Mouse (Mus musculus): Measurements from ENCODE around the gene Nell1. TPM values are rescaled to one million over a fixed set of nuclear protein-coding genes. Genes with fewer than 3 reads are reported as not detected.

Gene Nell1
- total RNA-seq, 4 experiments from 2014 or later, result 0.18 to 0.49 (median 0.35) TPM

DNA sequence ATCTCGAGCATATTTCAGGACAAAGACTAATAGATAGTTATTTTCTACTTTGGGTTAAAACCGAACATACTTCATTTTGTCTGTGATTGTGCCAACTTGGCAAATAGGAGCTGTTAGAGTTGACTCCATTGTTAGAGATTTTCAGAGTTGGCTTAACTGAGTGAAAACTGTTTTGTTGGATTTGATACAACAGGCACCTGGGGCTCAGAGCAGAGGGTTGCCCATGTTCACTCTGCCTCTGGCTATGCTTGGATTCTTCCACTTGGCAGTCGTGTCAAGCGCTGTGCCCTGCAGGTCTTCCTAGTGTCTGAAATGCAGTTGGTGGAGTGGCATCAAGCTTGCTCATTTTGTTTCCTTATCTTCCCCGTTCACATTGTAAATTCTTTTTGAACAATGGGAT is 363.6 kb downstream of the Nell1 start:
- no peak for DNase-seq

DNA sequence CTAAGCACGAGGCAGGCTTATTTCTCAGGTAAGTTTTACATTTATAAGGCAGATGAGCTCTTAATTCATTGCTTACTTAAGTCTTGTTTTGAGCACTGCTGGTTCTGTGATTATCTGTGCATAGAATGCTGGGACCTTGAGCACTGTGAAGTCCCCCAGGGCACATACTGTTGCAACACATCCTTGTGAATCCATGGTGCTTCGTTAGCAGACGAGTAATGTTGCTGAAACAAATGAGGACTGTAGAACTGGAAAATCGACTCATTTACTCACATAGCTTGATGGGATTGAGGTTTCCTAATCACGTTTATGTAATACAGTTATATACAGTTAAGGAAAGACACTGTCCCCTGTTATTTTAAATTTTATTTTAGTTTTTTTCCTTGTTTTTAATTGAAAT is 364.1 kb downstream of the Nell1 start:
- DNase-seq, result no peak

DNA sequence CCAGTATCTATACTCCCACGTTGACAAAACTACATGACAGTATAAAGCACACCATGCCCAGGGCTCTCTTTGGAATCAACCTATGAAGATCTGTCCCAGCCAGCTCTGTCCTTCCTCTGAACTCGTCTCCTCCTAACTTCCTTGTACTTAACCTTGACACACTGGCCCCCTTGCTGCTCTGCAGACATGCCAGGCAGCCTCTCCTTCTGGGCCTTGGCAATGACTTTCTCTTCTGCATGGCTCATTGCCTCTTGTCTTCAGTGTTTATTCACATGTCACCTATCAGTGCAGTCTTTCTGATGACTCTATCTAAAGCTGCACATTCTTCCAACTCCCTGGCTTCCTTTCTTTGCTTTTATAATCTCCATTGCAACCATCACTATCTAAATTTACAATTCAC is 376.9 kb downstream of the Nell1 start:
- DNase-seq, result no peak

DNA sequence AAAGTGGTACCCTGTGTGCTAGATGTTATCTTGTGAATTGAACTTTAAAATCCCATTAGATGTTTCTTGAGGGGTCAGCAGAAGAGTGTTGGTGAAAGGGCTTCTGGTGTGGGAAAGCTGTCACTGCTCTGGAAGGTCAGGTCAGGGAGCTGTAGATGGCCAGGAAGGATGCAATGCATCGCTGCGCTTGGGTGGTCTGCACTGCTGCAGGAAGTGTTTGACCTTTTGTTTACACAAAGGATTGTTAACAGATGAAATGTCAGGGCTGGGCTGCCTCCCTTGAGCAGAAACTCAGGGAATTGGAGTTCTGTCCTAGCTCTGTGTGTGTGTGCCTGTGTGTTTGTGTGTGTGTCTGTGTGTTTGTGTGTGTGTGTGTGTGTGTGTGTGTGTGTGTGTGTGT is 382.5 kb downstream of the Nell1 start:
- DNase-seq, result no peak

DNA sequence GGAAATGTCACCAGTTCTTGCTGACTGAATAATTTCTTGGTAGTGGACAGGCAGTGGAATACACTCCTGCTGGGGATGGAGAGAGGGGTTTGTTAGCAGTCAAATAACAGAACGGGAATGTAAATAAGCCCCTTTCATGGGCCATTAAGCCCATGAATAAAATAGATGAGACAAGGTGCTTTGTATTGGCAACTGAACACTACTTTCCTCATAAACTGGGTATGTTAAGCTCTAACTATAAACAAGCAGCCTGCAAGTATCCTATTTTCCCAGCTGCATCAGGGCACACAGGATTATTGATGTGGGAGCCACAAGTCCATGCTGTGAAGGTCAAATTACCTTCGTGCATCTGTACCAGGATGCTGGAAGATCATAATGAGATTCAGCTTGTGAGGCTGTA is 387.4 kb downstream of the Nell1 start:
- DNase-seq, result no peak

DNA sequence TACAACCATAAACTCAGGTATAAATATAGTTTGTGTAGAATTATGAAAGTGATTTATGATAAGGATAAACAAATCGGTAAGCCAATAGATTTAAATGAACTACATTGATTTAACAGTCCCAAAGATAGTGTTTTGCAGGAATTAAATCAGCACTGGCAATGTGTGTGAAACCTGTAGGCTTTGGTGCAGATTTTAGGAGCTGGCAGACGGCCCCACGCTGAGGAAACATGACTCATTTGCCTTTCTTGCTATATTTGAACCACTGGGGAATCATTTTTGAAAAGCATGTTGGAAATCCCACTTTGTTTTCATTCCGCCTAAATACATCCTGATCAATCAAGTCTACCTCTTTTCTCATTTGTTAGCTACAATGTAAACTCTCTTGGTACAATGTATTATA is 400.2 kb downstream of the Nell1 start:
- no peak for DNase-seq

DNA sequence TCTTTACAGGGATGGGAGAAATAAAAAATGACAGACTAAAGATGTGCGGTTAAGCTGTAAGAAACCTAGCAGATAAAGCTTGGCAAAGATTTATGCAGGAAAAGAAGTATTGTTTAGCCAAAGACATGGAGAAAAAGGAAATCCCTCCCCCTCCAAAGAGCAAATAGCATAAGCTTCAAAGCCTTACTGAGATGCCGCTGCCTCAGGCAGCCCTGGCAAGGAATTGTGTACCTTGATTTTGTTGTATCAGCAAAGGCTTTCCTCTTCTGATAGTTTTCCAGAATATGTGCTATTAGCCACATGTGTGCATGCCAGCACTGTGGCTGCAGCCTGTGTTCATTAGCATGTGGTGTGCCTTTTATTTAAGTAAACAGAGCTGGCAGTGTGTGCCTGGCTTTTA is 435.8 kb downstream of the Nell1 start:
- DNase-seq, result no peak

DNA sequence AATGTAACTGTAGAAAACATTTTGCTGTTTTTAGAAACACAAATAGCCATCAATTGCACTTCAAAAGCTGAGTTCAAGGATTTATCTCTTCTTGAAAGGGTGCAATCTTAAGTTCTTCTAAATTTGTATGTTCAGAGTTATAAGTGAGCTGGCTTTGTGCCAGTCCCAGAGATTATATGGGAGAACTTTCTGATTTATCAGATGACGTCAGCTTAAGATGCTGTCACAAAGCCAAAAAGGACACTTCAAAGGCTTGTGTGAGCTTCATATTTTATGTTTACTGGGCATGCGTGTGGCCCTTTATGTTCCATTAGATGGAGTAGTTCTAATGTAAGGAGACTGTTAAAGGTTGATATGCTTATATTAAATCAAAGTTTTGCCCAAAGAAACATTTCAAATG is 445.3 kb downstream of the Nell1 start:
- no peak for DNase-seq

DNA sequence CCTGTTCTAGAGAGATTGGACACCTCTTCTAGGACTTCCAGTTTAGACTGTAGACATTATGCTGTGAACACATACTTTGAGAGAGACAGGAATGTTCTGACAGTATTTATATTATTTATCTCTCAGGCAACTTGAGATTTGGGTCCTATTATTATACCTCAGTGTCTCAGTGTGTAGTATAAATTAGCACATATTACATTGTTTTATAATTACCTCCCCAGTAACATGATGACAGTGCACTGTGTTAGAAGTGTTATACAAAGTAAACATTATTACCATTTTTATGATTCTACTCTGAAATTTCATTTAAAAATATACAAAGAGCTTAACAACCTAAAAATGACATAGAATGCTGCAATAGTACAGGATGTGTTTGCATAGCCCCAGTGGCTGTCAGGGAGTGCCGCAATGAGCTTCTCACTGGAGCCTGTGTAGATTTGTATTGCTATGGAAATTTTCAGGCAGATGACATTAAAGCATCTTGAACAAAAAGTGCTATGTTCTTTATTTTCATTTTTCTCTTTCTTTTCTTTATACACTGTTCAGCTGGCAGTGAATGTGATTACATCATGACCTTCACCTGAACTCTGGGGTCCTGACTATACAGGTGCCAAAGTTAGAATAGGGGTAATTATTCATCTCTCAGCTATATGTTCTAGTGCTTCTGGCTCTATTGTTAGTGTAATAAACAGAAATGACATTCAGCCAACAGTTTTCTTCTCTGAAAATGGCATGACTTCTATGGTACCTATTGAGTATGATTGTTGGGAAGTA is 447.9 kb downstream of the Nell1 start:
- DNase-seq, result no peak

DNA sequence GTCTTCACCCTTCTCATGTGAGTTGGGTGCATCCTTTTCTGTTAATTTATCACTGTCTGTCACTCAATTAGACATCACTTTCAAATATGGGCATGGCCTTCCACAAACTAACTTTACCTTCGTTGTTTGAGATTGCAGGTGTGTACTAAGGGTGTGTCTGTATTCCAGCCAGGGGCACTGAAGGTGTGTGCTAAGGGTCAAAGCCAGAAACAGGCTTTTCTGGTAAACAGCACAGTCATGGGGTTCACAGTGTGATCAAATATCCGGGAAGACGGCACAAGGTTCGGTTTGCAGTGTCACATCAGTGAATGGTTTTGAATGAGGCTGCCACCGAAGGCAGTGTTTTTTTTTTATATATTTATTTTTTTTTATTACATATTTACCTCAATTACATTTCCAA is 455.1 kb downstream of the Nell1 start:
- no peak for DNase-seq

DNA sequence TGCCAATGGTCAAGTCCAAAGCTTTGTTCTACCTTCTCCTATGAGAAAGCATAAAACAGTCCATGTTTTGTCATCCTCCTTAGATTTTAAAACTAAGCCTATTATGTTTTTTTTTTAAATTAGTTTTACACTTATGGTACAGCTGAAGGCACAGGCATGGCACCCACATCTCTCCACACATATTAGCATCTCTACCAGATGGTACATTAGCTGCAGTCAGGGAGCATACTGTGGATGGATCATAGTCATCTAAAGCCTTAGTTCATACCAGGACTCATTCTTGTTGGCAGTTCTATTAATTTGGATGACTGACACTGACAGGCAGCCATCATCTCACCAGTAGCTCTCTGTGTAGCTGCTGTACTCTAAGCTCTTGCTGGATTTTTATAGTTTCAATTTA is 466.6 kb downstream of the Nell1 start:
- no peak for DNase-seq

DNA sequence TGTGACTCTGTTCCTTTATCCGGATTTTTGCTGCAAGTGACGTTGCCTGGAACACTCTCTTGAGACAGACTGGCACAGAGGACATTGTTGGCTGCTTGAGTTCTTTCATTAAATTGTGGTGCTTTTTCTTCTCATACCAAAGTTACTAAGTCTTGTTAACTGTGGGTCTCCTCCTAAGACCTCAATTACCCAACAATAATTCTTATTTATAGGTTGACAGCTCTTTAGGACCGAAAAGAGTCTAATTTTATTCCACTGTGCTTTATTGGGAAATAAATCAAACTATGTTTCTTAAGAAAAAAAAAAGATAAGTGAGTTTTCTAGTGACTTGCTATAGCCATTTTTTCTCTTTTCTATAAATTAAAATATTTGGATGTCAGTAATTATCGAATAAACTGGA is 472.7 kb downstream of the Nell1 start:
- DNase-seq, result no peak

DNA sequence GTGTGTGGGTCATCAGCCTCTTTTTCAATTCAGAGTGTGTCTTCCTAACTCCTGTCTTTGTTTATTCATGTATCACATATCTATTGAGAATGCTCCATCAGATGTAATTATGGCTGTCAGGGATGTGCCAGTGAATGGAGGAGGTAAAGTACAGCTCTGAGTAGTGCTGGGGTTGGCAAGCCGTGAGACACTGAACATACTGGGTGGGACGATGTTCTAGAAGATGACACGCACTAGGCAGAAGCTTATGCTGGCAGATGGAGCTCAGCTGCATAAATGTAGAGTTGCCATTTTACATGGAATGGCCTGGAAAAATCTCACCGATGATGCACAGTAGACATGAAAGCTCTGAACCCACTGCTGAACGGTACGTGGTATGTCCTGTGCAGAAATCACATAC is 493.1 kb downstream of the Nell1 start:
- DNase-seq, result no peak

DNA sequence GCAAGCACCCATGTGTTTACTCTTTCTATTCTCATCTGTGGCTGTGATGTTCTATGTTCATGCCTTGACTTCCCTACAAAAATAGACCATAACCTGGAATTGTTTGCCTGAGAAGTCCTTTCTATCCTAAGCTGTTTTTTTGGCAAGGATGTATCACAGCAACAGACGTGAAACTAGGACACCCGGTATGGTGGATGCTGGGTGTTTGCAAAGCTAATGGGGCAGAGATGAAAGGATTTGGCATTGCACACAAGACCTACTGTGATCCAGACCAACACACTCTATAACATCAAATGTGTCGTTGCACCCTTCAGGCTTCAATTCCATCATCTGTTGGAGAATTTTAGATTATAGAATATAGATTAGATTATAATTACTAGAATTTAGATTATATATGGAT is 495.9 kb downstream of the Nell1 start:
- no peak for DNase-seq

DNA sequence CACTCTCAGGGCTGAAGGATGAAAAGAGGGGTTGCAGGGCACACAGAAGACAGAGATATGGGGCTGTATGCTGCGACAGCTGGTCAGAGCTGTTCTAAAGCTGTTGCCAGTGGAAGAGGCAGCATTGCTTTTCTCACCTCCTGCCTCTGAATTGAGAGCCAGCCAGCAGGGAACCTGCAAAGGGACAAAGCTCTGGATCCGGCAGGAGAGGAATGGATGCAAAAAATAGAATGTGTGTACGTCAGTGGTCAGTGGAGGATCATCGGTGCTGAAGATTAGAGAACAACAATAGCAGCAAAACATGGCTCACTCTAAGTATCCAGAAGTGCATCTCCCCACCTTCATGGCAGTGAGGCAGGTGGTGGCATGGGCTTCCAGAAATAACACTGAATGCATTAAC is 507.3 kb downstream of the Nell1 start:
- no peak for DNase-seq

DNA sequence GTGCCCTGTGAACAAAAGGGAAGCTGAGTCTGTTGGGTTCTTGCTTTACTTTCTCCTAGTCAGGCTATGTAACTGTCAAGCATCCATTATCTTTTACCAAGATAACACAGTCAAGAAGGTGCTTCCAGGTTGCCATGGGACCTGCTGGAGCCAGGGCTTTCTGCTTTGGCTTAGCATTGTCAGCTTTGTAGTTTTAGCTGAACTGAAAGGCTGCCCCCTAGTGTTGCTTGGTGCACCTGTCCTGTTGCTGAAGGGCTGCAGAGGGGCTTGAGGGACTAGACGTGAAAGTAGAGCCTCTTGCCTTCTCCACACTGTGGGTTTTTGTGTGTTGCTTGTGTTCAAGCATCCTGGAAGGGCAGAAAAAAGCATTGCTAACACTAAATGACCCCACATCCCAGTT is 510.6 kb downstream of the Nell1 start:
- no peak for DNase-seq

DNA sequence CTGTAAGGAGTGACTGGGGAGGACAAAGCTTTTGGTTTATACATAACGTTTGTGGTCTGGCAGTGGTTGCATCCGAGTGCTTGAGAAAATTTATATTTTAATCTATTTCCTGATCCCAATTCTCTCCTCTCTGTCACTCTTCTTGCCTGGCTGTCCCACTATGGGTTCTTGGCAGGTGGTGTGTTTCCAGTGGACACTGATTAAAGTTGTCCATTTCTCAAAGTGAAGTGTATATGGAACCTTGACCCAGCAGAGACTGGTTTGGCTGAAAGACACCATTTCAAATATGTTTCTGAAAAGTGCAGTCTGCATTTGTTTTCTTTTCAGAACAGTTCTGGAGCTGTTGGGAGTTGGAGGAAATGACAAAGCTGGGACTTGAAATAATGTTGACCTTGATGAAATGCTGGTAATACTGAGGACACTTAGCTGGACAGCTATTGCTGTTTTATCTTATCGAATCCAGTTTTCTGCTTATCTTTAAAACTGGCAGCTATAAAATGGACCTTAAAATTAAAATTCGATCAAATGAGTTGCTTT is 512.3 kb downstream of the Nell1 start:
- DNase-seq, result no peak

DNA sequence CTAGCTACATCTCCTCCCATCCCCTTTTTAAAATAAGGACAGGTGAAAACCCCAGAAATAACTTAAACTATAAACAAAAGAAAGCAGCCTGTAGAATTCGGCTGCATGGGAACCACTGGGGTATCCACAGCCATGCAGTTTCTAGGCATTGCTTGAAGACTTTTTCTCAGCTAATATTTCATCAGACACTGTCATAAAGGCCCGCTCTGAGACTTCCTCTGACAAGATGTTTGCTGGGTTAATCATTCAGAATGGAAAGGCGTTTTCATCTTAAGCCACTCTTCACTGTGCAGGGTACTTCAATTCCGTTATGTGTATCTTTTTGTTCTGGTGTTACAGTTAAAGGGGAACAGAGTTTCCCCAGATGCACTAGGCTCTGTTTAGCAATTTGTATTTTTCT is 526.9 kb downstream of the Nell1 start:
- DNase-seq, result no peak

DNA sequence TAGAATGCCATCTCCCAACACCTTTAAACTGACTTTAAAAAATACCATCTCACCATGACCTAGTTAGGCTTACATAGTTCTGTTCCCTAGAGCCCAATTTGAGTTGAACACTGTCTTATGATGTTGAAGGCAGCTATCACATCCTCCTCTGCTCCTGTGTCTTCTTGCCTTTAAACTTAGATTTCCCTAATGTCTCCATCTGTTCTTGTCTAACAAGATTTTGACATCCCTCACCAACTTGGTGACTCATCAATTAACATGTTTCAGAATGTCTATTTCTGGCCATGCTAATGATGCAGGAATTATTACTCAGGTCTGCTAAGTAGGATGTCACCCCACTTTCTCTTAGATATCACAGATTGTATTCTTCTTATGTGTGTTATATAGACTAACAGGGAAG is 532.4 kb downstream of the Nell1 start:
- no peak for DNase-seq

DNA sequence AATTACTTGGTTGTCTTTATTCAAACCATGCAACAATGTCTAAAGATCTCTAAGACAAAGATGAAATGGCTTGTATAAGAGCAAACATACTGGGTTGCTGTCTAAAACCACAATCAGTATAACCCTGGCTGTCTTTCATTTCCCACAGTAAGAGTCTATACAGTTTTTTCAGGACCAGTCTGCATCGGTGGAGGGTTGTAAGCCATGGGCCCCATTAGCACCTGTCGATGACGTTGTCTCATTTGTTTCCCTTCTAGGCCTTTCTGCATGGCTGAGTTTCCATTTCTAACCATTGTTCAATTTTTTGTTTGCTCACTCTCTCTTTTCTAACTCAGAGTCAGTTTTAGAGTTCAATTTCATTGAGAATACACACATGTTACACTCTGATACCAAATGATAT is 540.2 kb downstream of the Nell1 start:
- DNase-seq, result no peak

DNA sequence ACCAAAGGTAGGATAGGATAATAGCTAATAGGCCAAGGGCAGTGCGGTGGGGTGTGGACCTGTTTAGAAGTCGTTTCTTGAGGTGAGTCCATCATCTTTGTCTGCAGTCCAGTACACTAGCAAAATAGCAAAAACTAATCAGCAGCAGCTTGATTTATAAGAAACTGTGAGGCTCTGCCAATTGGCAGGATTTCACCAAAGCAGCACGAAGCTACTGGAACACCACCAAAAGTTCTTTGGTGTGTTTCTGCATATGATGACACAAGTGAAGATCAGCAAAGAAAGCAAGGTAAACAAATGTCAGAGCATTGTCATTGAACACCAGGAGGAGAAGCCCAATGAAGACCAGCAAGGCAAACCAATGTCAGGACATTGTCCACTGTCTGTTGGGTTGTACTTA is 542.0 kb downstream of the Nell1 start:
- DNase-seq, result no peak

DNA sequence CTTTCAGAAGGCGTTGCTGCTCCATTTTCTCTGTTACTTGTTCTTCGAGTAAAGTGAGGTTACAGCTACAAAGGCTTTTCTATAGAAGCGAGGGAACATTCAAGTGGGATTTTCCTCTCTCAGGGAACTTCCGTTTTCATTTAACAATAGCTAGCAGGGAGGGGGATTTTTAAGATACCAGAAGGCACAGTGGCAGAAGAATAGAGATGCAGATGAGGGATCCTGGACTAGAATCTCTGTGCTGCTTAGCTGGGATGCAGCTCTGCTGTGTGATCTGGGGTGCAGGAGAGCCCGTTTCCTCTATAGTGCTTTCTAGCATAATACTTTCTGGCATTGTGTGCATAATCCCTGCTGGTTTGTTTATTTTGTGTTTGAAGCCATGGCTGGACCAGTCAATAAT is 568.7 kb downstream of the Nell1 start:
- DNase-seq, result no peak

DNA sequence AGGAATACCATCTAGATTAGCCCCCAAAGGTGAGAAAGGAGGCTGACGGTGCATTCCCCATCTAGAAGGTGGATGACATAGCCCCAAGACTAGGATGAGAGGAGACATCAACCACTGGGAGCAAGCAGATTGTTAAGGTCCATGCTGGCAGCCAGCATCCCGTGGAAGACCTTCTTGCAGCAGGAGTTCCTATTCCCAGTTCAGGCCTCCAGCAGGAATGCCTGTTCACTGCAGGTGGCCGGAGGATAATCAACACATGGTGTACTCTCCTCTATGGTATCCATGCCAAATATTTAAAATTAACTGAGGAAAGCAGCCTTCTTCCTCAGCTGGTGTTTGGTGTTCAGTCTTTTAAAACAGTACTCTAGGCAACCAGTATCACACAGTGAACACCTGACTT is 574.9 kb downstream of the Nell1 start:
- DNase-seq, result no peak

DNA sequence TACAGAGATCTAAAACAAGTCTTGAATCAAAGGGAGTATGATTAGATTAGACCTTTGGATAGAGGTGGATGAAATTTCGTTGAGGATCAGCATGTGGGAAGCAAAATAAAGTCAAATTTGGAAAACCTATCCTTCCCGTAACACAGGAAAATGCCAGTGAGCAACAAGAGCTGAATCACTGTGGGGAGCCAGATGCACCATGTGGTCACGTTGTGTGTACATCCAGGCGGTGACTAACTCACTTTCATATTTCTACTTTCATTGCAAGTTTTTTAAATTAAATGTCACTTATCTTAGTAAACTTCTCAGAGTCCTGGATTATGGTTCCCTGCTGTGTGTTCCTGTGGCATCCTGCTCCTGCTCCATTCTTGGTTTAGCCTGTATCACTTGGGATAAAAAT is 576.8 kb downstream of the Nell1 start:
- no peak for DNase-seq

DNA sequence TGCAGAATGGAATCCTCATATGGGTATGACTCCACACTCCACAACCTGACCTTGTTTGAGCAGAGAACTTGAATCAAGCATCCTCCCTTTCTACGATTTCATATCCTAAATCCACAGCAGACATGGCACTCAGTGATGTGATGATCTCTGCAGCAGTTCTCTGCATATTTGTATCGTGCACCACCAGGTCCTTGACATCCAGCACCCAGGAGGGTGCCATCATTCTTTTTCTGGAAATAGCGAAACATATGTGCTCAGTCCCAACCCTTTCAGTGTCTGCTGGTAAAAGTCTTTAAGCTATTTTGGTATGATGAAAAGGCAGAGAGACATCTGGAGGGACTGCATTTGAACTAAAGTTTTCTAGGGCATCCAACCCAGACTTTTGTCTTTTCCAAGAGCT is 588.0 kb downstream of the Nell1 start:
- DNase-seq, result no peak

Measured in adrenal gland, adult 8-10 months (tissue).